27 mouse cellular contexts compared by ENCODE assay signal in the genomic region with DNA sequence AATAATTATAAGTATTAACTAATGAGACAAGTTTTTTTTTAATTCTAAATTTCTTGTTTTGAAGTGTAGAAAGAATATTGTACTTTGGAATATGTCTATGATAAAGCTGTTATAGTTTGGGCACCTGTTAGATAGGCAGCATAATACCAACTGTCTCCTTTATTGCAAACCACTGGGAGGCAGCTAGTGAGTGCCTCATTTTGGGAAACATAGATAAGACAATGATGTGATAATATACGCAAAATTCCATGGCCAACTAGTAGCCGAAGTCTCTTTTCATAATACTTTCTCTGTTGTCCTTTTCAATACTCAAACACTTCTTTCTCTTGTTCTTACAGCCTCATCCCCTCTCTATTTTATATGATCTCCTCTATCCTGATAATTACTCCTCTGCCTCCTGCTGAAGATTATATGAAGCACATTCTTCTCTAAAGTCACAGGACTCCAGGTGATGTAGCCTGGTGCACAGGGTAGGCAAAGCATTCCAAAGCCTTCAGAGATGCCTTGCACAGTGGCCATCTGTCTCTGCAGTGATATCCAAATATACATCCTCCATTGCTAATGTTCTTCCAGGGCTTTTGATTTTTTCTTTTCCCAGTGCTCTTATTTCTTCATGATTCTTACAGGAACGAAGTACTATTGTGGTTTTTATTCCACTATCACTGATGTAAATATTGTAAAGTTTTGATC.
"Had no signal": no experiment of that assay in that cellular context is flagged by ENCODE, and none has a peak within 500 bp of the region (broad histone marks: within the 10 kb centered on the region; RNA-seq: fewer than 3 reads in every experiment).

No protein-coding gene starts in this region.

- ATAC-seq: hindbrain, embryonic 16.5 days; inflammation-experienced regulatory T-cells, adult 6 months; intestine, embryonic 15.5 days; intestine, postnatal 0 days; liver, embryonic 12.5 days had no signal

- H3K9ac ChIP-seq: heart, embryonic 12.5 days; hindbrain, embryonic 12.5 days; hindbrain, embryonic 14.5 days; intestine, embryonic 15.5 days; limb, embryonic 13.5 days; limb, embryonic 15.5 days; liver, embryonic 12.5 days; liver, embryonic 14.5 days had no signal

- H3K4me1 ChIP-seq: hindbrain, embryonic 10.5 days; hindbrain, embryonic 12.5 days; intestine, embryonic 15.5 days; limb, embryonic 13.5 days; limb, embryonic 15.5 days had no signal

- H3K4me3 ChIP-seq: heart, adult 2 months; heart, embryonic 12.5 days; hindbrain, embryonic 10.5 days; hindbrain, embryonic 12.5 days; intestine, embryonic 15.5 days; layer of hippocampus, adult 2 months; left cerebral cortex, adult 2 months; limb, embryonic 13.5 days; limb, embryonic 15.5 days; liver, embryonic 12.5 days had no signal

- H3K36me3 ChIP-seq: heart, embryonic 12.5 days; hindbrain, embryonic 10.5 days; hindbrain, embryonic 12.5 days; intestine, embryonic 15.5 days; limb, embryonic 13.5 days; limb, embryonic 15.5 days; liver, embryonic 12.5 days had no signal

- H3K27me3 ChIP-seq: heart, embryonic 12.5 days; hindbrain, embryonic 12.5 days; intestine, embryonic 15.5 days; limb, embryonic 13.5 days; limb, embryonic 15.5 days; liver, embryonic 12.5 days had no signal

- H3K9me3 ChIP-seq: heart, embryonic 12.5 days; hindbrain, embryonic 10.5 days; hindbrain, embryonic 12.5 days; intestine, embryonic 15.5 days; limb, embryonic 13.5 days; limb, embryonic 15.5 days; liver, embryonic 12.5 days had no signal

- H3K27ac ChIP-seq: heart, adult 2 months; hindbrain, embryonic 10.5 days; hindbrain, embryonic 12.5 days; hindbrain, embryonic 14.5 days; intestine, embryonic 15.5 days; layer of hippocampus, adult 2 months; left cerebral cortex, adult 2 months; limb, embryonic 13.5 days; limb, embryonic 15.5 days; liver, embryonic 12.5 days; liver, embryonic 14.5 days had no signal

- DNase-seq: gastrocnemius, postnatal 14 days; gastrocnemius, postnatal 36 days; heart, adult 11 months; heart, adult 2 months; heart, postnatal 10 days; heart, postnatal 4 days; kidney, adult 18-20 months; kidney, adult 8-10 months; kidney, postnatal 10 days; kidney, postnatal 25 days; kidney, postnatal 4 days; left cerebral cortex, postnatal 4 days; lung, adult 18-20 months had no signal
